Mouse (Mus musculus): ENCODE results near the gene Mef2a.

- no peak for TF ChIP-seq SIN3A (IDR thresholded peaks at IDR 0.05; ENCODE audit: low read length)
- no peak for TF ChIP-seq JUND (IDR thresholded peaks at IDR 0.05; ENCODE audit: low read depth, low read length)
Measured at GRCm38 (mm10) chr7:67229701-67230100, 143.0 kb downstream of the Mef2a start.

All from MEL (cell line).